Mouse (Mus musculus) right cerebral cortex, postnatal 14 days (tissue): ENCODE data around the gene Ccdc17.

Experiments
- DNase-seq: peaks from one replicate; pipeline ENCODE4 v3.0.0; 2022

The Ccdc17 gene

GRCm38 (mm10) chr4:116596379-116596778 lies at the start of gene Ccdc17:
Gene Ccdc17, plus strand, starts transcription at chr4:116596654.
- DNase-seq: no peak

GRCm38 (mm10) chr4:116550432-116550831 lies 46.0 kb upstream of the Ccdc17 start:
- no peak for DNase-seq

DNA sequence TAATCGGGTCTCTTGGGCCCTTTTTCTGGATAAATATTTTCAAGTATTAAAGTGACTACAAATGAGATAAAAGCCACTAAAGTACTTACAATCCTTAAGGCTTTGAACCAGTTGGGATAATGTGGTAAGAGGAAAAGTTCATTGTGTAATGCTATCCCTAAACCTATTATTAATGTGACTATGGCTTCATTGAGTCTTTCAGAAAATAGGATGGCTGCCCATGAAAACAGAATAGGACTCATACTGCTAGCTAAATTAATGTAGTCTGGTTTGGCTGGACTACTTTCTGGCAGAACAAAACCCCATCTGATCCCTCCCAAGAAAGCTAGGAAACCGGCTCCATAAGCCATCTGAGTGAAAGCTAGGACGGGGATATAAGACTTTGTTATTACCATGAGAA lies 43.4 kb upstream of the Ccdc17 start:
- no peak for DNase-seq

GRCm38 (mm10) chr4:116555413-116556300 lies 40.8 kb upstream of the Ccdc17 start, which contains the start of gene Tmem69:
Gene Tmem69, minus strand, starts transcription at chr4:116555936.
- DNase-seq: peak; percentile 67

GRCm38 (mm10) chr4:116556561-116557305 lies 39.7 kb upstream of the Ccdc17 start:
- DNase-seq: peak; percentile 90

DNA sequence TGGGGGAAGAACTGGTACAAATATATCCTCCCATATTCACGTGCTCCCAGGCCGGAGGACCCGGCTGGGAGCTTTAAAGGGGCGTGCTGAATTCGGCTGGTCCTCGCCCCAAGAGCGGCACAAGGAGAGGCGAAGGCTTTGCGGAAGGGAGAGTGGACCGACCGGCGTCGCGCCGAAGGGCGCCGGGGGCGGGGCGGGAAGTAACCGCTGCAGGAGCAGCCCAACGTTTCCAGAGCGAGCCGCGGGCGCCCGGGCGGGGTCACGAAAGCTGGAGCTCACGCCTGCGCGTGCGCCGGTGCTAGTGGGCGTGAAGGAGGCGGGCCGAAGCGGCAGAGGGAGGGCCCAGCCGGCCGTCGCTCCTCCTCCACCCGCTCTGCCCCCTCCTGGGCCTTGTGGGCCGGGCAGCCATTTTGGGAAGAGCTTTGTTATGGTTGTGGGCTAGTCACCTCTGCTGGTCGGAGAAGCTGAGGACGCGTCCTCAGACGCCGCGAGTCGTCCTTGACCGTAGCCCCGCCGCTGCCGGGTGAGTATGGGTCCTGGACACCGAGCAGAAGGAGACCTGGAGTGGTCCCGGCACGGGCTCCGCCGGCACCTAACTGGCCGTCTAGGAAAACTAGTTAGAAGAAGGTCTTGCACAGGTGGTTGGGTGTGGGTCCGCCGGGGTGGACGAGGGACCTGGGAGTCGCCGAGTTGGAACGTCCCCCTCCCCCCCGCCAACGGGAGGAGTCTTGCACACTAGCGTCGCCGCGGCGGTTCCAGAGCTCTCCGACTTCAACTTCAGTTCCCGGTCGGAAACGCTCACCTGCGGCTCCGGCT lies 38.9 kb upstream of the Ccdc17 start, which contains the start of gene Gpbp1l1:
TSS of gene Gpbp1l1 (plus strand) at position 353 of the 816 bp plus-strand sequence.
- peak; percentile 97 for DNase-seq

DNA sequence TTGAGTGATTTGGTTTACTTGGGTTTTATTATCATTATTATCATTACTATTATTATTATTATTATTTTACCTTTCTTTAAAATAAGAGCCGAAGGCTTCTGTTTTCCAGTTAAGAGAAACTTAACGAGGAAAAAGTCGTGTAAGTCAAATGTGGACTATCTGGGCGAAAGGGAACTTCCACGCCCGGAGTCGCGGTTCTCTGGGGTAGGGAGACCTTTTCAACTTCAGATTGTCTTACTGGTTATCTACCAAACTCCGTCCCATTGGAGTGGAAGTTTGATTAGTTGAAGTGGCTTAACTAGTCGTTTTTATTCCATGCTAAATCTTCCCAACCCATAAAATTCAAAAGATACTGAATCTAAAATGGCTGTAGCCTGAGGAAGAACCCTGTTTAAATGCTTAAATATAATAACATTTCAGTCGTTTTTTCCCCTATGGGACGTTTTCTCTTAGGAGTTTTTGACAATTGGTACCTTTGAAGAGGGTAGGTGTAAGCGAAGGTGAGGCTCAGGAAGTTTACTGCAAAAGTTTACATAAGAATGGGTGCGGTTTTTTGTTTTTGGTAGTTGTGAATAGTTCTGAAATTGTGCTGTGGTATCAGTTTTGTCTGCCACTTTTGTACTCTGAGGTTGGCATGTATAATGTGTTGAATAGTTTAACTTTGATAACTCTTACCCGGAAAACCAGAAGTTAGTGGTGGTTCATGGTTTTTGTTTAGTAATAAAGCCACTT lies 38.1 kb upstream of the Ccdc17 start:
- DNase-seq: no peak

- DNase-seq: no peak
Measured at GRCm38 (mm10) chr4:116595793-116596192, 661 bp upstream of the Ccdc17 start.

DNA sequence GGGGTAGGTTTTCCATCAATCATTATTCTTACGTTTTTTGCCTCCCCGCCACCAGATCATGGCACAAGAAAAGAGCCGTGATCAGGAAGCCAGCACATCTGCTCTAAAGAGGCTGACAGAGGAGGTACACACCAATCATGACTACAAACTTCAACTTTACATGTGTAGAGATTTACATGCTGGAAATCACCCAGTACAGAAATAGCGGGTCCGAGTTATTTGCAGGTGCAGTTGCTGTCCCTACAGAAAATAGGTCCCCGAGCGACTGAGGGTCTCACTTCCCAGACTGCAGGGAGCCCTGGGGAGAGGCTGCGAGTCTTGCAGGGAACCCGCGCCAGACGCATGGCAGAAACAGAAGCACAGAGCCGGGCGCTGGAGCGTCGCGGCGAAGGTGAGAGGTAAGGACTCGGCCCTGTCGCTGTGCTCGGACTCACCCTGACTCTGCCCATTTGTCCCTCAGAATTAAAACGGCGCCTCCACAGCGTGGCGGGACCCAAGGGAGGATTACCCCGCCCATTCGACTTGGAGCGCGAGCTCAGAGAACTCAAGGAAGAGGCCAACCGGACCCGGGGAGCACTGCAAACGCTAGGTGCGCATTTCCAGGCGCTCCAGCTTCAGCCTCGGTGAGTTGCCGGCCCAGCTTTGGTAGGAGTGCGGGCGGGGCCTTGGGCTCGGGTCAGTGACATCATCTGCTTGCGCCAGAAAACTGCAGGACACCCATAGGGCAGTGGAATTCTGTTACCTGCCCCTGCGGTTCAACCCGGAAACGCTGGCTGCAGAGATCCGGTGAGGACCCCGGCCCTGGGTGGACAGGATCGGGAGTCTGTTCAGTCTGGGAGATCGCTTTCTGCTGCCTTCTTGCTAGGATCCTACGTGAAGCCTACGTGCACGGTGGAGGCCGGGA lies 776 bp downstream of the Ccdc17 start:
- DNase-seq: peak; percentile 84

DNA sequence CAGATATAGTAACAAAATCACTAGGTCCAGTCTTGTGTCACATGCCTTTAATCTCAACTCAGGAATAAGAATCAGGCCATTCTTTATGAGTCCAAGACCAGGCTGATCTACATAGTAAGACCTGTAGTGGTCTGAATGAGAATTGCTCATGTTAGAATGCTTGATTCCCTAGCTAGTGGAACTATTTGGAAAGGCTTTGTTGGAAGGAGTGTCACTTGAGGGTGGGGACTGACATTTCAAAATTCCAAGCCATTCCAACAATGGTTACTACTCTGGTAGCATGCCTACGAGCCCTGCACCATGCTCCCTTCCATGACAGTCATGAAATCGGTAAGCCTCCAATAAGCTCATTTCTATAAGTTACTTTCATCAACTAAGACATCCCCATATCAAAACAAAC lies 16.2 kb downstream of the Ccdc17 start:
- DNase-seq: no peak

- DNase-seq: no peak
Measured at GRCm38 (mm10) chr4:116615237-116615636, 18.8 kb downstream of the Ccdc17 start.

DNA sequence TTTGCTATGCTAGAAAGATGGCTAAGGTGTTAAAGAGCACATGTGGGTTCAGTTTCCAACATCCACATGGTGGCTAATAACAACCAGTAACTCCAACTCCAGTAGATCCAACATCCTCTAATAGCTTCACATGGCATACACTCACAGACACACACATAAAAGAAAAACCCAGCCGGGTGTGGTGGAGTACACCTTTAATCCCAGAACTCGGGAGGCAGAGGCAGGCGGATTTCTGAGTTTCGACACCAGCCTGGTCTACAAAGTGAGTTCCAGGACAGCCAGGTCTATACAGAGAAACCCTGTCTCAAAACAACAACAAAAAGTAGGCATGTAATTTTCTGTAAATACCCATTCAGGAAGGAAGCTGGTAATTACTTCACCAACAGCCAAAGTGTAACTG lies 28.4 kb downstream of the Ccdc17 start:
- DNase-seq: no peak

- DNase-seq: peak; percentile 55
Measured at GRCm38 (mm10) chr4:116626658-116627358, 30.4 kb downstream of the Ccdc17 start.

DNA sequence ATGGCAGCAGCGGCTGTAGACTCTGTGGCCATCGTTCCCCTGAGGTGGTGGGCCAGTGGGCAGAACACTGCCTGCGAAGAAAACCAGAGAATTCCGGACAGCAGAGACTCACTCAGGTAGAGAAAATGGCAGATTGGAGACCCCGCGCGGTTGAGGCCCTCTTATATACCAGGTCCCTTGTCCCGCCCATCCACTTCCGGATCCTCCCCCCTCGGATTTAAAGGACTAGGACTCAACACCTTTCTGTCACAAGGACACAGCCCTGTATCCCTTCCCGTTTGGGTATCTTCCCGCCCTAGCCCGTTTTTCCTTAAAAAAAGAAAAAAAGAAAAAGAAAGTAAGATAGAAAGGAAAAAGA lies 30.9 kb downstream of the Ccdc17 start:
- DNase-seq: peak; percentile 81

GRCm38 (mm10) chr4:116627722-116628662 lies 31.5 kb downstream of the Ccdc17 start, which contains the start of gene Nasp:
Gene Nasp, minus strand, starts transcription at chr4:116627941.
- DNase-seq: peak; percentile 61

- DNase-seq: no peak
Measured at GRCm38 (mm10) chr4:116635197-116635596, 38.7 kb downstream of the Ccdc17 start.

DNA sequence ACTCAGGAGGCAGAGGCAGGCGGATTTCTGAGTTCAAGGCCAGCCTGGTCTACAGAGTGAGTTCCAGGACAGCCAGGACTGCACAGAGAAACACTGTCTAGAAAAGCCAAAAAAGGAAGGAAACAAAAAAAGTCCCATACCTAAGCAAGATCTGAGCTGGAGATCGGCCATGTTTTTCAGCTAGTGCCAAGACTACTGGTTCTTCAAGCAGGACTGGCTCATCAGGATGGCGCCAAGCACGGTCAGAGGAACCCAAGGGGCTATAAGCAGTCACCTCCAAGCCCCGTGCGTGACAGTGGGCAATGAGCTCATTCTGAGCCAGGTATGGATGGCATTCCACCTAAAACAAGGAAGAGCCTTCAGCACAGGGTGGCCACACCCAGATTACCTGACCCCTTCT lies 42.4 kb downstream of the Ccdc17 start:
- no peak for DNase-seq

- no peak for DNase-seq
Measured at GRCm38 (mm10) chr4:116642071-116642470, 45.6 kb downstream of the Ccdc17 start.

- DNase-seq: peak; percentile 27
Measured at GRCm38 (mm10) chr4:116644326-116644725, 47.9 kb downstream of the Ccdc17 start.
